Mouse (Mus musculus) adrenal gland, postnatal 14 days (tissue): Measurements from ENCODE around the gene C2cd4c. TPM values are rescaled to one million over a fixed set of nuclear protein-coding genes. Genes with fewer than 3 reads are reported as not detected.

Experiments
- DNase-seq: peaks from one replicate; pipeline ENCODE4 v3.0.0; 2021; ENCODE audit warnings: mixed read lengths
- long read RNA-seq, 2 experiments: library from polyadenylated mRNA; stranded (forward); transcript quantifications; one replicate each; pipeline ENCODE4 v2.0.0; 2021
- total RNA-seq: library from RNA; stranded (reverse); gene quantifications from 2 replicates; pipeline ENCODE4 v1.2.3, GENCODE M21; 2021

C2cd4c gene
- total RNA-seq: 0.08 and 0.11 TPM in 2 replicates
- long read RNA-seq, experiment 1: 0 reads
- long read RNA-seq, experiment 2: 0 reads

- DNase-seq: peak; percentile 67
Measured at GRCm38 (mm10) chr10:79613578-79614304, at the start of gene C2cd4c. TSS of gene C2cd4c (minus strand) at chr10:79614025.

DNA sequence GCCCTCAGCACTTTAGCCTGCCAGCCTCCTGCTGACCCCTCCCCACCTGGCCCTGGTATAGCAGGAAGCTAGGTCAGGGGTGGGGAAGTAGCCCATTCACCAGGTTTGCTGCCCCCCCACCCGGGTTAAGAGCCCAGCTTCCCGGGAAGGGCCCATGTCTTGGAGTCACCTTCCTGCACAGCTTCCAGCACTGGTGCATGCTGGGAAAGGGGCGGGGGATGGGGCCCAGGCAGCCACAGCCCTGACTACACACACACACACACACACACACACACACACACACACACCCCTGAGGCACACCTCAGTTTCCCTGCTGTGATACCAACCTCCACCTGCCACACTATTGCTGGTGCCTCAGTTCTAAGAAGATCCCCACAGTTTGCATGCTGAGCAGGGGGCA lies 48.0 kb upstream of the C2cd4c start:
- DNase-seq: no peak

GRCm38 (mm10) chr10:79660298-79660697 lies 46.5 kb upstream of the C2cd4c start:
- no peak for DNase-seq

DNA sequence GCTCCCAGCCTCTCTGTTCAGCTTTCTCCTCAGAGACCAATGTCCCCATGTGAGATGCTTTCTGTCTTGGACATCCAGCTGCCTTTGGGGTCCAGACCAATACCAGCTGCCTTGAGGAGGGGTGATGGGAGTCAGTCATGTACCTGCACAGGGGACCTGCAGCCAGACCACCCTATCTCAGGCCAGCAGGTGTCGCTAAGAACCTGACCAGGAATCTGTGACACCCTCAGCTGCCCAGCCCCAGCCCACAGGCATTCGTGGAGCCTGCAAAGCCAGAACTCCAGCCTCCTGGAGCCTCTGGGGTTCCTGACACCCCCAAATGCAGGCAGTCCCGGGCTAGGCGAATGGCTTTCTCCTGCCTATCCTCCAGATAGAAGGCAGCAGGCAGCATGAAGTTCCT lies 45.0 kb upstream of the C2cd4c start:
- DNase-seq: no peak

DNA sequence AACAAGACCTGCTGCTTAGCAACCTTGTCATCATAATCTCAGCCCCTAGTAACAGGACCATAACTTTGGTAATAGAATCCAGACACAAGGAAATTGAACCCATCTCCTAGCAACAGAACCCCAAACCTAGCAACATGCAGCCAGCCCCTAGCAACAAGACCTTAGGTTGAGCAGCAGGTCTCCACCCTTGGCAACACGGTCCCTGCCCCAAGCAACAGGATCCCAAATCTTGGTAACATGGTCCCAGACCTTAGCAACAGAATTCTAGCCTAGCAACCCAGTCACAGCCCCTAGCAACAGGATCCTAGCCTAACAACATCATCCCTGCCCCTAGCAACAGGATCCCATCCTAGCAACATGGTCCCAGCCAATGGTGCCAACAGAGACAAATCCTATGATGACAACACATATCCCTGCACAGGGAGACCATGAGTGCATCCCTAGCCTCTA lies 41.1 kb upstream of the C2cd4c start:
- DNase-seq: no peak

- DNase-seq: no peak
Measured at GRCm38 (mm10) chr10:79652789-79653188, 39.0 kb upstream of the C2cd4c start.

- DNase-seq: peak; percentile 79
Measured at GRCm38 (mm10) chr10:79649070-79649751, 35.4 kb upstream of the C2cd4c start.

DNA sequence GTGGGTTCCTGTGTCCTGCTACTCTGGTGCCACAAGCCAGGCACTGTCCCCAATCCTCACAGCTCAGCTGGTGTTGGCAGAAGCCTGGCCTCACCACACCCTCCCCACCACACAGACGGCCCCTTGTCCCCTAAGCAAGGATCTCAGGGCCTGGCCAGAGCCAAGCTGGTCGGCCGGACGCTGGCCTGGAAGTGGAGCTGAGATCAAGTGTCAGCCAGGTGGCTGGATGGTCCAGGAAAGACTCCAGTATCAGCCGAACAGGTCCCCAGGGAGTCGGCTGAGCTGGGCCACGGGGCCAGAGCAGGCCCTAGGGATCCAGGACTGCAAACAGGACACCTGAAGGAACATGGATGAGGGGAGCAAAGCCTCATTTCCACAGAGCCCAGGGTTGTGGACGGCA lies 31.9 kb upstream of the C2cd4c start, which contains the start of gene Odf3l2:
Odf3l2 (minus strand) TSS at position 28 of the 400 bp plus-strand sequence.
- DNase-seq: no peak

DNA sequence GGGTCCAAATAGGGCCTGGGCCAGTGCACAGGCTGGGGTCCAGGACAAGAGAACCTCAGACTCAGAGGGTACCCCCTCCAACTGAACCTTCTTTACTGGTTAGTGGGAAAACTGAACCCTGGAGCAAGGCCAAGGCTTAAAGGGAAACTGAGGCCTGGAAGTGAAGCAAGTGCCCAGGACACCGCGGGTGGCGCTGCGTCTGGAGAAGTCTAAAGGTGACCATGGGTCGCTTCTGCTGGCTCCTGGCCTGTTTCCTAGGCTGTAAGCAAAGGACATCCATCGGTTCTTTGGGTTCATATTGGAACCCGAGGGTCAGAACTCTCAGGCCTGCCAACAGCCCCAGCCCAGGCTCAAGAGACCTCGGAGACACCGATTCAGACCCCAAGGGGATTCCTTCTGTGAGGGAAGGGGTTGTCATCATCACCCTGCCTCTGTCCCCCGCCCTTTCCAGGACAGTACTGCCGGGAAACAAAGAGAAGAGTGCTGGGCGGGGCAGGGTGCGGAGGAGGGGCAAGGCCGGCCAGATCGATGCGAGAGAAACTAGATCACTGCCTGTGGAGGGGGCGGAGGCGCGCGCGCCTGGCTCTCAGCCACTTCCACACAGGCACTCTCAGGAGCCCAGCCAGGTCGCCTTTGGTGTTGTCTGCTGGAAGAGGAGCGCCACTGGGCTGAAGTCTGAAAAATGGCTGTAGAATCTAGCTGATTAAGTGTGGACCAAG lies 24.8 kb upstream of the C2cd4c start:
- peak; percentile 57 for DNase-seq

DNA sequence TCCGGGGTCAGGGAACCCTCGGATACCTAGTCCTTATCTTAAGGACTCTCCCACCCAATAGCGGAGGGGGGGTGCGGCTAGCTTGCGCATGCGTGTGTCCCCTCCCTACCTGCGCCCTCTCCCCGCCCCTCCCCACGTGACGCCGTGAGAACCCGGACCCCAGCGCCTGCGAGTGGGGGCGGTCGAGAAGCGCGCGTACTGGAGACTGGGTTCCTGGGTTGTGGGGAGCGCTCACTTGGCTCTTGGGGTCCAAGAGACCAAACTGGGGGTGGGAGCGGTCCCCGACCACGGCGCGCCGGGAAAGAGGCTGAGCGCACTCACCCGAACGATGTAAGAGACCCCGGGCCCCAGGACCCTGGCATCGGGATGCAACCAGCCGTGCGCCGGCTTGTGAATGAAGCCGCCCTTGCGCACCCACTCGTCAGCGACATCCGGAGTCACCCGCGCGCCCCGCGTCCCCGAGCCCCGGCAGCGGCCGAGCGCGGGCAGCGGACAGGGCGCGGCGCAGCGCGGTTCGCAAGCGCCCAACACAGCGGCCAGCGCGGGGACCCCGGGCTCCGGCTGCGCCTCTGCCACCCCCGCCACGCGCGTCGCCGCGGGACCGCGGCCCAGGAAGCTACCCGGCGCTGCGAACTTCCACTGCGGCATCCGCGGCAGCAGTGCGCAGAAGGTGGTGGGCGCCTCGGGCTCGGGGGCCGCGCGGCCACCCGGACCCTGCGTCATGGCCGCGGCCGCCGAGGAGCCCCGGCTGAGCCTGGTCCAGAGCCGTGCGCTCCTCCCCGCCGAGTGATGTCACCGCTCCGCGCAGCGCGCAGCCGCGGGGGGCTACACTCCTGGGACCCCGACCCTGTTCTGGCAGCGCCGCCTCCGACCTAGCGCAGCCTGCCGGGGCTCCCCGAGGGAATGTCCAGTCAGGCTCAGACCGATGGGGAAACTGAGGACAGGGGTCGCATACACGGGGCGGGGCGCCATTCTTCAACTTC lies 23.6 kb upstream of the C2cd4c start, which contains the start of gene Shc2:
Shc2 (minus strand) TSS at position 791 of the 983 bp plus-strand sequence.
- peak; percentile 49 for DNase-seq

GRCm38 (mm10) chr10:79636287-79636686 lies 22.5 kb upstream of the C2cd4c start:
- DNase-seq: no peak

GRCm38 (mm10) chr10:79633006-79633777 lies 19.4 kb upstream of the C2cd4c start:
- peak; percentile 42 for DNase-seq

- no peak for DNase-seq
Measured at GRCm38 (mm10) chr10:79631432-79631831, 17.6 kb upstream of the C2cd4c start.

GRCm38 (mm10) chr10:79628377-79628776 lies 14.6 kb upstream of the C2cd4c start:
- no peak for DNase-seq

DNA sequence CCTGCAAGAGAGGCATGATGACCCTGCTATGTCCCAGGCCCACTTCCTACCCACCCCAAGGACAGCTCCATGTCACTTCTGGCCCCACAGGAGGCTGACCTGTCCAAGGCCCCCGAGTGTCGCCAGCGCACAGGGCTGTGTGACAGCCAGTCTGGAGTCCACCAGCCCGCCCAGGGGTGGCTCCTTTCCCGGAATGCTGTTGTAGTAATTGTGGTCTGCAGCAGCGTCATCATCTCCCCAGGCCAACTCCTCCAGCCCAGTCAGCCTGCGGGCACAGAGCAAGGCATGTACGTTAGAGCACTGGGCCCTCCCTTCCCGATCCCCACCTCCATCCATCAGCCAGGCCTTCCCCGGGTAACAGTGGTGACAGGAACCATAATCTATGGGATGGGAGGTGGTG lies 12.3 kb upstream of the C2cd4c start:
- peak; percentile 64 for DNase-seq

DNA sequence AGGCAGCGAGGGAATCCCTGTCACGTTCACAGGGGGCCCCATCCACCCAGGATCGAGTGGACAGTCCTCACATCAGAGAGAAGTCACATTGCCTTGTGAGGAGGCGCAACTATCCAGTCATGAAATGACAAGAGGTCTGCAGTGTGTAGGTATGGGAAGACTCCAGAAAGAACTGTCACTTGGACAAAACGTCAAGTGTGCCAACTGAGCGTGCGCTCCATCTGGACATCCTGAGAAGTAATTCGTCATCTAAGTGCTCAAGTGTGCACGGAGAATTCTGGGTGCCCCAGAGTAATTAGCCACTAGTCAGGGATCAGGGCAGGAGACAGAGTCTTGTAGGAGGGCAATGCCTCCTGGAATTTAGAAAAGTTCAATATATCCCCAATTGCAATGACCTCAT lies 11.6 kb upstream of the C2cd4c start:
- DNase-seq: no peak

DNA sequence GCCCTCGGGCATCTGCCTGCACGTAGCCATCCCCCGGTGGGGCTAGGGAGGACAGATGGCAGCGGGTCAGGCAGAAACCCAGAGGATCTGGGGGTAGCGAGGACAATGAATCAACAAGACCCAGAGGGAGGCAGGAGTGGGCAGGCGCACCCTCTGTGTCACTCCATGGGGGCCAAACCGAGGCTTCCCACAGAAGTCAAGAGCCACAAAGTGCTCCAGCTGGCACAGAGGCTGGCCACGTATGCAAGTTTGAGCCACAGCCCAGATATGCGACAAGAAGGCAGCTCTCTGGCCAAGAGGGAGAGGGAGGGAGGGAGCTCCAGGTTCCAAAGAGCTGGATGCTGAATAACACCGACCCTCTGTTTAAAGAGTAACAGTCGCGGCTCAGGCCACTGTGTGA lies 10.1 kb upstream of the C2cd4c start:
- no peak for DNase-seq

- DNase-seq: no peak
Measured at GRCm38 (mm10) chr10:79616376-79616775, 2.6 kb upstream of the C2cd4c start.

DNA sequence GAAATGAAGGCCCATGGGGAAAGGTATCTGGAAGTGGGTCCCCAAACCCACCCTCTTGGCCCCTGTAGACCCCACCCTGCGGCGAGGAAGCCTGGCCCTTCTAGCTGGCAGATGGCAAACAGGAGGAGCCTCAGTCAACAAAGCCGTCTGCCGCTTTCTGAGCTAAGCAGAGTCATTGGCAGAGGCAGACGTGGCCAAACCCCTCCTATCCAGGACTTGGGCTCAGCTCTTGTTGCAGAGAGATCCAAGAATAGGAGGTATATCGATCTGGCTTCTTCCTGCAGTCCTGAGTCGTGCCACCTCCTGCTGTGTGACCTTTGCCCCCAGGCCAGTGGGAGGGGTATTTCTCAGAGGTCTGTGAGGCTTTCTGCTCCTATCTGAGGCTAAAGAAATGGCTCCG lies 2.0 kb upstream of the C2cd4c start:
- DNase-seq: no peak

DNA sequence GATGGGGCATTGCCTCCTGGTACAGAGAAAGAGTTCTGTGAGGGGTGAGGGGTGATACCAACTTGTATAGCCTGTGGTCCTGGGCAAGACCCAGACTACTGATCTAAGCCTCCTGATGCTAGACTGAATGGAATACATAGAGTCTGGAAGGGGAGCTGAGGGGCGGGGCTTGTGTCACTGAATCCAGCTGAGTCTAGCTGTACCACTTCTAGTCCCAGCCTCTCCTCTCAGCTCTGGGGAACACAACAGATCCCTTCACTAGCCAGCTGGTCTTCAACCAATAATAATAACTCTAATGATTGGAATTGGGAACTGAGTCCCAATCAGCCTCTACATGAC lies 449 bp upstream of the C2cd4c start:
- no peak for DNase-seq
